Mouse (Mus musculus) gastrocnemius, postnatal 14 days (tissue): ENCODE measurements around the gene Gabbr2. TPM values are rescaled to one million over a fixed set of nuclear protein-coding genes. Genes with fewer than 3 reads are reported as not detected.

Experiments
- DNase-seq: peaks from one replicate; pipeline ENCODE4 v3.0.0; 2021; ENCODE audit warnings: mixed read lengths
- intact Hi-C: fragments of 180-260 bp; cut with DNase I; formaldehyde crosslinking; loops from one replicate; pipeline ENCODE4 v1.15.1; 2025; ENCODE audit warnings: low total_unique reads
- long read RNA-seq, 2 experiments: library from polyadenylated mRNA; stranded (forward); transcript quantifications; one replicate each; pipeline ENCODE4 v2.0.0; 2021
- total RNA-seq, 2 experiments: library from RNA; stranded (reverse); gene quantifications; 2 replicates each; pipeline ENCODE4 v1.2.3; 2021

Gene Gabbr2
- under 1 TPM; 0.14 to 0.20 TPM for total RNA-seq
- long read RNA-seq, experiment 1, partial matches to known transcripts, result 0 of 1 reads
- long read RNA-seq, experiment 1, other reads (novel, unspliced or antisense), result 1 of 1 reads
- long read RNA-seq, experiment 2, full-length matches to known transcripts, result 1 of 1 reads
- long read RNA-seq, experiment 2, partial matches to known transcripts, result 0 of 1 reads
- long read RNA-seq, experiment 2, other reads (novel, unspliced or antisense), result 0 of 1 reads

- DNase-seq, result no peak
- intact Hi-C loops, result no loop called here
Observed at GRCm38 (mm10) chr4:46991016-46991958, at the start of gene Gabbr2. Gene Gabbr2 (minus strand): TSS chr4:46991873.

GRCm38 (mm10) chr4:47039586-47039985, 47.9 kb upstream of the Gabbr2 start:
- DNase-seq, result no peak

DNA sequence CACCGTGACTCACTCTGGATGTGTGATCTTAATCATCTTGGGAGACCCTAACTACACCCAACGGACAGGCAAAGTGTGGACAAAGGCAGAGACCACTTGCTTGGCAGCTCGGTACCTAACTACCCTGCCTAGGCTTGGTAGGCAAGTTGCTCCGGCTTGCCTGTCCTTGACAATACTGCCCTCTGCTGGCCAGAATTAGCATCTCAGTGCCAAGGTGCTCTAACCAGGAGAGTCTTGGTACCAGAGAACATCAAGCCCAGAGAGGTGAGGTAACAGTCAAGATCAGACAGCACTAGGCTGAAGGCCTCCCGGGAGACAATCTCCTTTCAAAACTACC, 45.6 kb upstream of the Gabbr2 start:
- peak; percentile 73 for DNase-seq
- intact Hi-C loops, result loop anchor here (5.0 to 10.0 kb wide), 2 partner anchors 345 to 432 kb away; partner anchors contain the start of gene Coro2a

More at GRCm38 (mm10) chr4:47039586-47039985, 47.9 kb upstream of the Gabbr2 start:
- intact Hi-C loops, result loop anchor here (5.0 to 10.0 kb wide), 2 partner anchors 347 to 435 kb away; partner anchors contain the start of gene Coro2a

DNA sequence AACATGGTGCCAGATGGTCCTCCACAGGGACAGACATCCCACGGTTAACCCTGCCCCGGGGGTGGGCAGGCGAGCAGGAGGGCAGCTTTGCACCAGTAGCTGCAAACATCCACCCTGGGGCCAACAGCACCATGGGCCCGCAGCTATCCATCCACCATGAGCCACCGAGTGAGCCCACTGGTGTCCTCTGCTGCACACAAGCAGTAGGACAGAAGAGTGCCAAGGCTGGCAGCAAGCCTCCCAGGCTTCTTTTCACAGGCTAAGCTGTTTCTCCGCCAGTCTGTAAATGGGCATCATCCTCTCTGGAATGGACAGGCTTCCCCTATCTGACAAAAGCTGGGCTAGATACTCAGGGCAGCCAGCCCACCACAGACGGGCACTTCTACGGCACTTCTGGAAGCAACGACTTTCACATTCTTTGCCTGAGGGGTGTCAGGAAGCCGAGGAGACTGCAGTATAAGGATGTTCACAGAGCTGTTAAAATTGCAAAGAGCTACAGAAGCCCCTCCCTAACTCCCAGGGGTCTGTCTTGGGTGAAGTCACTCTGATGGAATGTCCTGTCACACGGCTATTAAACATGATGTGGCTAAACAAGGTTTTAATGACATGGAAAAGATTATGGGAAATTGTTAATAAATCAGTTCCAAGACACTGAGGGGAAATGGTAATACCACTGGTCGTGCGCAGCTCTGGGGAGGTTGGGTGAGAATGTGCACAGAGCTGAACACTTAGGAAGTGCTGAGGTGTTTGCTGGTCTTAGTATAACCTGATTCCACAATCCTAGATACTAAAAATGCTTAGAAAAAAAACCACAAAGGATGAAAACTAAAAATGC, 45.0 kb upstream of the Gabbr2 start:
- intact Hi-C loops, result loop anchor here (5.0 to 10.0 kb wide), 2 partner anchors 344 to 432 kb away; partner anchors contain the start of gene Coro2a
- peak; percentile 38 for DNase-seq

DNA sequence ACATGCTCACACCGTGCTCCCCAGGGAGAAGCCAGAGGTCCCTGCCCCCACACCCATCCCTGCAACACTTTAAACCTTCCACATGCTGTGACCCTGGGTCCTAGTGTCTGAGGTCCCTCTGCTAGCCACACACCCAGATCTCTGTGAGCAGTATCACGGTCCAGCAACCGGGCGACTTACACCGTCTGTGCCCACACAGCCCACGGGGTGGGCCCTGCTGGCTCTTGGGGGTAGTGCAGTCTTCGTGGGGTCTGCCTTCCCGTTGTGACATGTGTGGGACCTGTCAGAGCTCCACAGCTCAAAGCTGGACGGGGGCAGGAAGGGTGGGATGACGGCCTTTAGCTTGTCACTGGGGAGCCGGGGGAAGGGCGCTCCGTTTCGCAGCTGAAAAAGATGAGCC, 43.9 kb upstream of the Gabbr2 start:
- intact Hi-C loops, result loop anchor here (5.0 to 10.0 kb wide), 2 partner anchors 343 to 431 kb away; partner anchors contain the start of gene Coro2a
- DNase-seq, result no peak

DNA sequence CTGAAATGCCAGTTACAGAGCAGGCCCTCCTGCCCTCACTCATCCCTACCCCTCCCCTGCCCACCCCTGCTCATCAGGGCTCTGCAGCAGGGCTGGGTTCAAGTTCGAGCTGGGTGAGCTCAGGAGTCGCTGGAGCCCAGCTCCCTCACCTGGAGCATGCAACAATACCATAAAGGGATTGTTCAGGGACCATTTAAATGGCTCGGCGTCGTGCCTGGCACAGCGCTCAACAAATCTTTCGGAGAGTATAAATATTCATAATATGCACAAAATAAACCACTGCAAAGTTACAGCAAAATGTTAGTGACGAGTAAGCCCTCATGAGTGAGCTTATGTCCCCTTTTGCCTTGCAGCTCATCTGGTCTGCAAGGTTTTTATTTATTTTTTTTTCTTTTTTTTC, 40.5 kb upstream of the Gabbr2 start:
- intact Hi-C loops, result loop anchor here (10.0 kb wide), 1 partner anchor 427 kb away; the partner anchor contains the start of gene Coro2a
- DNase-seq, result no peak

DNA sequence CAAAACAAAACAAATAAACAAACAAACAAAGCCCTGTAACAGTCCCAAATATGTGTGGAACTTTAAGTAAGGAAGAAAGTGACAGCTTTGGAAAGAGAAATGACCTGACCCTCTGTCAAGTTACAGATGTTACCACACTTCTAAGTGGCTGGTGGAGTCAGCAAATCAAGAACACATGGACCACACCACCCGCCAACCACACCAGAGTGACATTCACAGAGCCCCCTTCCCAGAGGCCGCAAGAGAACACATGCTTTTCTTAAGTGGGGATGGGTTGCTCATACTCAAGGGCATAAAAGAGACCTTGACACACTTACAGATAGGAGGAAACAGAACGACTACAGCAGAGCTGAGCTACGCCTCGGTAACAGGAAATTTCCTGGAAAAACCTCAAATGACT, 37.1 kb upstream of the Gabbr2 start:
- no peak for DNase-seq
- intact Hi-C loops, result no loop called here

DNA sequence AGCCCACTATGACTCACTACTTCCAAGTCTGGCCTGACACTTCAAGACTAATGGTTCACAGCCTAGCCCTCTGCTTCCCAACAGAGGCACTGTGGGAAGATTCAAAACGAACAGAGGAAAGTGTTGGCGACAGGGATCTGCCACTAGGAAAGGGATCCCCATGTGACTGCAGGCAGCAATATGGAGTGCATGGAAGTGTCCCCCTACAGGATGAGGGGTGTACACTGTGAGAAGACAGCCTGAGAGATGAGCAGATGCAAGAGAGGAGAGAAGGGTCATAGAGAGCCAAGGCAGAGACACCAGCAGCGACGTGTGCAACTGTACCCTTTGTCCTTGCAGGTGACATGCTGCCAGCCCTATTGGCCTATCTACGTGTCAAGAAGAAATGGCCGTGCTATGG, 32.3 kb upstream of the Gabbr2 start:
- intact Hi-C loops, result loop anchor here (5.0 kb wide), 1 partner anchor 332 kb away; no protein-coding TSS in a partner anchor
- no peak for DNase-seq

GRCm38 (mm10) chr4:47022804-47023603, 31.3 kb upstream of the Gabbr2 start:
- intact Hi-C loops, result loop anchor here (5.0 kb wide), 1 partner anchor 331 kb away; no protein-coding TSS in a partner anchor
- no peak for DNase-seq

GRCm38 (mm10) chr4:47020563-47020962, 28.9 kb upstream of the Gabbr2 start:
- intact Hi-C loops, result loop anchor here (5.0 kb wide), 1 partner anchor 328 kb away; no protein-coding TSS in a partner anchor
- peak; percentile 53 for DNase-seq

- intact Hi-C loops, result no loop called here
- no peak for DNase-seq
Observed at GRCm38 (mm10) chr4:47015156-47015555, 23.5 kb upstream of the Gabbr2 start.

DNA sequence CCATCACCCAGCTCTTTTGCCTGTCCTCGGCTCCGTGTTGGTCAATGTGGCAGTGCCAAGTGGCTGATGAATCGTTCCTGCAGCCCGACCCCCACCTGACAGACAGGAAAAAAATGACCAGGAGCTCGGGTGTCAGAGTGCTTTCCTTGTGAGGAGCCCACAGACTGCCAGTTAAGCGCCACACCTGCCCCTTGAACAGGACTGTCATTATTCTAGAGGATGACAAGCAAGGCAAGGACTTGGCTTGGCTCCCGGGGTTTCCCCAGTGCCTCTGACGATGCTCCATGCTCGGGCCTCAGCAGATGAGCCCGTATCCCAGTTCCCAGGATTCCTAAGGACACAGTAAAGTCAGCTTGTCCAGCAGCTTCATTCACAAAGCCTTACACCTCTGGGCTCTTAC, 20.8 kb upstream of the Gabbr2 start:
- intact Hi-C loops, result no loop called here
- DNase-seq, result no peak

- no peak for DNase-seq
- intact Hi-C loops, result no loop called here
Observed at GRCm38 (mm10) chr4:47010400-47011231, 18.9 kb upstream of the Gabbr2 start.

DNA sequence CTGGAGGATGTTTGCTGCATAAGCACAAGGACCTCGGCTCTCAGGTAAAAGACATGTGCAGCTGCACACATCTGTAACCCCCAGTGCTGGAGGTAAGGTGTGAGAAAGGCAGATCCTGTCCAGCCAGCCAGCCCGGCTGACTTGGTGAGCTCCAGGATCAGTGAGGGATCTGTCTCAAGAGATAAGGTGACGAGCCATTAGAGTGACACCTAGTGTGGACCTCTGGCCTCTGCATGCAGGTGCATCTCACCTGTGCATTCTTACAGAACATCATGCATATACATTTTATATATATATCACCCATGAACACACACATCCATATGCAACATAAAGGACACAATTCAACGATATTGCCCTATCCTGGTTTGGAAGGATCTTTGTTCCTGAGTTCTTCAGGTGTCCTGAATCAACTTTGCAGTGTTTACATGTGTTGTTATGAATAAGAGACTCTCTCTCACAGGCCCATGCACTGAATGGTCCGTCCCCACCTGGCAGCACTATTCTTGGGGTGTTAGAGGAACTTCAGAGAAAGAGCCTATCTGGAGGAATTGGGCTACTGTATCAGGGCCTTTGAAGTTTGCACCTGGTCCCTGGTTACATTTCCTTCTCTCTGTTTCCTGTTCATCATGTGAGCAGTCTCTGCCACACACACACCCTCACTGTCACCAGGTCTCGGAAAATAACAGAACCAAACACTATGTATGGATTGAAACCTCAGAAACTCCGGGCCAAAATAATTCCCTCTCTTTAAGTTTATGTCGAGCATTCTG, 9.1 kb upstream of the Gabbr2 start:
- no peak for DNase-seq
- intact Hi-C loops, result no loop called here

GRCm38 (mm10) chr4:46997969-46998368, 6.3 kb upstream of the Gabbr2 start:
- intact Hi-C loops, result no loop called here
- DNase-seq, result no peak

DNA sequence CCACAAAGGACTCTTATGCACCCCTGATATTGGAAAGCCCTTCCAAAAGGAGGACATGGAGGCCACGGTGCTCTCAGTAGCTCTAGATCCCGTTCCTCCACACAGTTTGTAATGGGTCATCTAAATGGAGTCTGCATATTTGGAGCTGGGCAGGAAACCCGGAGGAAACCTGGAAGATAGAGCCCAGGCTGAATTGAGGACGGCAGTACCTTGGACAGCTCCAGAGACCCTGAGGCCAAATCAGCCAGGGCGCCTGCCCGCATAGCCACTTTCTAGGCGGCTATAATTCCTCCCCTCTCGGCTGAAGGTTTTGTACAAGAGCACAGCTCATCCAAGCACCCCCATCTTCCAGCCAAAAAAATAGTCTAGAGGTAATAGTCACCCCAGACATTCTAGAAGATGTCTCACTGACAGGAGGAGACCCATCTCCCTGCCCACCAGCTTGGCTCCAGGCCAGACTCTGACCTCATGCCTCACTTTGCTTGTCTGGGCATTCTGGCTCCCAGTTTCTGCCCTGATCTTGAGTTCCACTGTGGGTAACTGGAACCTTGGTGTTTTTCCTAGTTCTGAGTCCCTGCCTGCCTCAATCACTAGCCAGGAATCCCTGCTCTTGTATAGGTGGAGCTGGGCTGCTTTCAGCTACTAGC, 1.3 kb upstream of the Gabbr2 start:
- DNase-seq, result peak; percentile 58
- intact Hi-C loops, result no loop called here

GRCm38 (mm10) chr4:46991959-46992316, 265 bp upstream of the Gabbr2 start:
- intact Hi-C loops, result no loop called here
- DNase-seq, result no peak
